Mouse (Mus musculus): ENCODE measurements at regions not wholly inside any gene's neighbourhood (a gene's known extent, or its start where the extent isn't known, plus 50 kb on each side); places are given as distances from the start of the nearest gene placed in this dataset.
A peak's percentile ranks its signal among the peaks of the same experiment; 100 is the strongest.

GRCm38 (mm10) chr17:64499281-64499997 is 101.1 kb upstream of the Man2a1 start:
- peak; percentile 59 for DNase-seq

GRCm38 (mm10) chr17:64502376-64502775 is 98.2 kb upstream of the Man2a1 start:
- peak; percentile 20 for DNase-seq

GRCm38 (mm10) chr17:64505956-64506355 is 94.6 kb upstream of the Man2a1 start:
- DNase-seq, result no peak

GRCm38 (mm10) chr17:64511139-64511779 is 89.3 kb upstream of the Man2a1 start:
- DNase-seq, result no peak

- DNase-seq, result no peak
Observed at GRCm38 (mm10) chr17:64522213-64522612, 78.3 kb upstream of the Man2a1 start.

- no peak for DNase-seq
Observed at GRCm38 (mm10) chr17:64523899-64524298, 76.6 kb upstream of the Man2a1 start.

- DNase-seq, result no peak
Observed at GRCm38 (mm10) chr17:64527817-64528216, 72.7 kb upstream of the Man2a1 start.

- DNase-seq, result no peak
Observed at GRCm38 (mm10) chr17:64528476-64528875, 72.1 kb upstream of the Man2a1 start.

GRCm38 (mm10) chr17:64529296-64529994 is 71.1 kb upstream of the Man2a1 start:
- DNase-seq, result no peak

GRCm38 (mm10) chr17:64531150-64531549 is 69.4 kb upstream of the Man2a1 start:
- no peak for DNase-seq

- no peak for DNase-seq
Observed at GRCm38 (mm10) chr17:64534323-64534722, 66.2 kb upstream of the Man2a1 start.

- peak; percentile 54 for DNase-seq
Observed at GRCm38 (mm10) chr17:64538520-64538953, 62.0 kb upstream of the Man2a1 start.

GRCm38 (mm10) chr17:64540411-64540810 is 60.1 kb upstream of the Man2a1 start:
- no peak for DNase-seq

- DNase-seq, result no peak
Observed at GRCm38 (mm10) chr17:64548536-64548935, 52.0 kb upstream of the Man2a1 start.

- DNase-seq, result no peak
Observed at GRCm38 (mm10) chr17:64550034-64550433, 50.5 kb upstream of the Man2a1 start.

Small RNA genes in the stretch of these regions (microRNA-seq; reads per million reads assigned to microRNA genes)
- 0 reads per million in 2 experiments for gene Mir6420

All from adrenal gland, postnatal 14 days (tissue).